Mouse (Mus musculus) frontal cortex, adult (tissue): ENCODE data around the gene Rtel1.

Experiments used
- ATAC-seq: cut with Nextera tagmentation; 2 replicates; pipeline ENCODE4 v1.9.2; 2017; ENCODE audit warnings: mild to moderate bottlenecking, moderate library complexity, mixed read lengths; ENCODE audit not compliant: low TSS enrichment

Rtel1 gene

DNA sequence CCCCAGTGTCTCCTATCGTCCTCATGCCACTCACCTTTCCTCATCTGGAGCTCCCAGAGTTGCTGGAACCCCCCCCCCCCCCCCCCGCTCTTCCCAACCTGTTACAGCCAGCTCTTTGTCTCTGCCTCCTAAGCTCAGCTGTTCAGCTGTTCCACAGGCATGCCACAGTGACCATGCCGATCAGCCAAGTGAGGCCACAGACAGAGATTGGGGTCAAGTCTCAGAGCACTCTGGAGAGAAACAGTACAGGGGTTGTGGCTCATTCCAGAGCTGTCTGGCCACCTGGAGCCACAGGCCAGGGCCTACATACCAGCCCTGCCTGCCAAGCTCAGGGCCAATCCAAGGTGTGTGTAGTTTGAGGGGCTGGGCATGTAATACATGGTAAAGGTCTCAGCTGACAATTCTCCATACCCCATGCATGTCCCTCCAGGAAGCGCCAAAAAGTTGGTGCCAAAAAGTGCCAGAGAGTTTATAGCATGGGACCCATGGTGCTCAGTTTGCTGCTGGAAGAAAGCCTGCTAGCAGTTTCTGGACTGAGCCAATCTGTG is 67.2 kb downstream of the Rtel1 start:
- no peak for ATAC-seq

DNA sequence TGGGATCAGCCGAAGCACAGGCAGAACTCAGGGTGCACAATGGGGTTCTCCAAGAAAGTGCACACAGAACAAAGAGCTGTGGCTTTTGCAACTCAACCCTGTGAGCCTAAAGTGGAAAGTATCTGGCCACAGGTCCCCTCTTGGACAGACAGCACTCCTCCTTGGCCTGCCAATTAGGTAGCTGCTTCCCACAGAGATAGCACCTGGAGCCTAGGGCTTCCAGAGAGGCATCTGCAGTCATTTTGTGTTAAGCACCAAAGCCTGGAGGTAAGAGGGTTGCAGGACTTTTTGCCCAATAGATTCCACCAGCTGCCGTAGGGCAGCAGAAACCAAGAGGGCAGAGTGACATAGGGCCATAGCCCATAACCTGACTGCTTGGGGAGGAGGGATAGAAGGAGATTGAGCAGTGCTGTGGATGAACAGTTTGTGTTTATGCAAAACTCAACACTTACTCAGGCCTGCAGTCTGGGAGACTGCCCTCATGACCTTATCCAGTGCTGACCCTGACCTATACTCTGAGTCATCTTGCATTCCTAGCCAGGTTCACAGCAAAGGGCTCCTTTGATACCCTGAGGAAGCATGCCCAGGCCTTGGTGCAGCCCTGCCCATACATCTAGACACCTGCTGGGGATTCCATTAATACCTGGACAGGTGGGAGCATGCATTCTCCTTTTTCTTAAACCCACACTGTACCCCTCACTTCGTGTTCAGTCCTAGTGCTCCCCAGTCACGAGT is 70.8 kb downstream of the Rtel1 start:
- ATAC-seq, result no peak

DNA sequence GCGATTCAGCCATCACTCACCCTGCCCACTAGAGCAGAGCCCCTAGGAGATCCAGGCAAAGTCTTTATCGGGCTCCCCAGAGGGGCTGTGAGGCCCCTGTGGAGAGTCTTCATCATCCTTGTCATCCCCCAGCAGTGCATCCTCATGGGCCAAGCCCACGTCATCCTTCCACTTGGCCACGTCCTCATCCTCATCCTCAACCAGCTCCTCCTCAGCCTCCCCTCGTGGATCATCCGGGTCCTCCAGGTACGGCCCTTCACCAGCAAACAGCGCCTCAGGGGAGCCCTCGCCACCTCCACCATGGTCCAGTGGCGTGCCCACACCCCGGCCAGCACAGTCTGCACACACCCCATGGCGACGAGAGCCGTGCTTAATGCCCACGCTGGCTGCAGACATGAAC is 71.5 kb downstream of the Rtel1 start:
- ATAC-seq, result no peak

DNA sequence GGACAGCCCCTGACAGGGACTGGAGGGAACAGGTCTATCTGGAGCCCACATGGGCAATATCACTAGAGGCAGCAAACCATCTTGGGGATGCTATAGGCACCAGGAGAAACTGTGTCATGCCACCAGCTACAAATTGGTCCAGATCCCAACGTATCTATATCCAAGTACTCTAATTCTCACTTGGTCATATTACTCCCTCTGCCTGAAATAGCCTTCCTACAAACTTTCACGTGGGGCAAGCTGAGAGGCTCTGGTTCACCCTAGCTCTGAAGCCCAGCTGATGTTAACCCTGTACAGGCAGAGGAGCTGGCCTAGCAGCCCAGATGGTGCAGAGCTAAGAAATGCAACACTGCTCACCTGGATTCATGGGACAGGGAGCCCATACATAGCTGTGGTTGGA is 72.0 kb downstream of the Rtel1 start:
- no peak for ATAC-seq

DNA sequence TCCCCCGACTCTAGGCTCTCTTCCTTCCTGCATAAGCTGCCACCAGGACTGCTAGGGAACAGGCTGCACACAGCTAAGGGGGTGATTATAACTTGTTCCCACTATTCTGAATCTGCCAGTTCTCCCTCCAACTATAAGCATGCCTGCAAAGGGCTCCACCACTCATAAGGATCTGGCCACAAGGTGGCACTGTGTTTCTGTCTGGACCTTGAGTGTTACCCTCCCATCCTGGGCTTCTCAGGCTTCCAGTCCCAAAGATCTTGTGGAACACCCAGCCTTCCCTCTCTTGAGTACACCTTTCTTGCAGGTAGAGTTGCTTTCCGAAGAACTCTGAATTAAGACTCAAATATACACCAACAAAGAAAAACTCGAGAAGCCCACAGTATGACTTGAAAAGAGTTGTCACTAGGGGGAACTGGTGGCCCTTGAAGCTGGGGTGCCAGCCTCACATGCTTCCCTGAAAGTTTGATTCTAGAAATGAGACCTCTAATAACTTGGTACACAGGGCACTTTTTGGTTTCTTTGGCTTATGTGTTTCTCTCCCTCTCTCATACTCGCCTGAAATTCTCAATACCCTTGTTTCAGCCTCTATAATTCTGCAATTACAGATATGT is 73.2 kb downstream of the Rtel1 start:
- ATAC-seq, result peak; percentile 89

DNA sequence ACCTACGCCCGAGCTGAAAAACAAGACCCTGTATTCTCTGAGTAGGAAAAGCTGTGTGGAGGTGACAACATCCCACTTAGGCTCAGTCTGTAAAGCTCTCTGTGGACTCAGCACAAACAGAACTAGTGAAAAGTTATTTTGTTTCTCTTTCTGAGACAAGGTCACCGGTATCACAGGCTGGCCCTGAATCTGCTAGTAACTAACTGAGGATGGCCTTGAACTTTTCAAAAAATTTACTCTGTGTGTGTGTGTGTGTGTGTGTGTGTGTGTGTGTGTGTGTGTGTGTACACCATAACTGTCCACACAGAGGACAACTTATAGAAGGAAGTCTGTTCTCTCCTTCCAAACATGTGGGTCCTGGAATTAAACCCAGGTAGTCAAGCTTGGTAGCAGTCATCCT is 74.5 kb downstream of the Rtel1 start:
- ATAC-seq, result no peak

DNA sequence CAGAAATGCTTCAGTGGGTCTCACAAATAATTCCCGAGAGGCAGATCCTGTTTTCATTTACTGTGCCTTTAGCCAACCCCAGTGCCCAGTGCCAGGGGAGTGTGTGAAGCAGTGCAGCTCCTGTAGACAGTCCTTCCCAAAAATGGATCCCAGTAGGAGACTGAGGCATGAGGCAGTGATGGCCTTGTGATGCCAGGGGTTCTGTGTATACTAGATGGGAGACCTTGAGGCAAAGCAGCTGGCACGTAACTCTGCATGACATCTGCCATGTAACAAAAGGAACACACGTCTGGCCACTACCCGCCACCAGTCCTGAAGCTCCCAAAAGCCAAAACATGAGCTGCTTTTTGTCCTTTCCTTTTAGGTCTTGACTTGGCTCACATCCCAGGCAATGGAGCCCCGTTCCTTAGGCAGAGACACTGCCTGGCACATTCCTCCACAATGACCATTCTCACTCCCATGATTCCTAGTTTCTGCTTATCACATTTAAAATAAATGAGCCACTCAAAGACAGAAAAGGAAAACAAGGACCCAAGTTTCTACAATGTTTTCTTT is 77.7 kb downstream of the Rtel1 start:
- no peak for ATAC-seq

DNA sequence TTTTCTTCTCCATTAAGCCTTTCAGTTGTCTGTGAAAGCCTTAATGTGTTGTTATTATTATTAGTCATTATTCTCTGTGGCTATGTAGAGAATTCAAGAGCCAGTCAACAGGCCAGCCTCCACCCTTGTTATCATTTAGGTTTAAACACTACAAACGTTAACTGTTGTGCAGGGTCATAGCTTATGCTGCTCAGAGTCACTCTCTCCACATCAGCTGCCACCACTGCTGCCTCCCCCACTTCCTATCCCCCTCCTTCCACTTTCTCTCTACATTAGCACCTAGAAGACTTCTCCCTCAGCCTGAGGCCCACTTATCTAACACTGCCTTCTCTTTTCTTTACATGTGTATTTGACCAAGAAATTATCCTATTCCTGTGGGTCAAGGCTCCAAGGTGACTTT is 82.0 kb downstream of the Rtel1 start:
- ATAC-seq, result no peak

DNA sequence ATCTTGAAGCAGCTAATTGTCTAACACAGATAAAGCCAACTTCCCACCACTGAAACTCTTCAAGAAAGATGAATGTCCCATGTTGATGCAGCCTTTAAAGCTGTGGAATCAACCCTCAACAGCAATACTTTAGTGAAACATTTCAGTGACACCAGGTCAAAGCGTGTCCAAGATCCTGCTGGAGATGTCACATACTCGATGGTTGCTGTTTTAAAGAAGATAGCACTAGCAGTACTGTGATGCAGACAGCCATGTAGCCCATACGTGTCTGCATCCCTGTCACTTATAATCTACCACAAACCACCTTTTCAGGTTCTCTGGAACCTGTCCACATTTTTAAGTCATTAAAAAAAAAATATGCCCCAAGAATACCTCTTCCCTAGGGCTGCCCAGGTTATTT is 84.2 kb downstream of the Rtel1 start:
- no peak for ATAC-seq
